Mouse (Mus musculus) hindbrain, embryonic 14.5 days (tissue): Measurements from ENCODE around the gene Srf. TPM values are rescaled to one million over a fixed set of nuclear protein-coding genes. Genes with fewer than 3 reads are reported as not detected.

Source experiments
- ATAC-seq: fragments of 200-750 bp; cut with Nextera tagmentation; 2 replicates; pipeline ENCODE4 v1.8.0; 2017; ENCODE audit warnings: moderate number of reproducible peaks, mild to moderate bottlenecking, moderate TSS enrichment, moderate library complexity; ENCODE audit not compliant: low FRiP score
- DNase-seq: peaks from one replicate; pipeline ENCODE4 v3.0.0-alpha.2; 2015; ENCODE audit warnings: low spot score
- H3K27ac ChIP-seq: fragments of 300-500 bp; sonication (generic); 2 replicates; pipeline ENCODE4 v1.5.1; 2014; ENCODE audit warnings: mild to moderate bottlenecking, moderate library complexity
- H3K27me3 ChIP-seq: fragments of 300-500 bp; sonication (generic); 2 replicates; pipeline ENCODE4 v1.6.1; 2014; ENCODE audit warnings: mild to moderate bottlenecking, low read length, mixed read lengths; ENCODE audit not compliant: control insufficient read depth, insufficient read depth
- H3K36me3 ChIP-seq: fragments of 300-500 bp; sonication (generic); replicated peaks from 2 replicates; pipeline ENCODE4 v1.6.1; 2014; ENCODE audit not compliant: control insufficient read depth, insufficient read depth
- H3K4me1 ChIP-seq: fragments of 300-500 bp; sonication (generic); replicated peaks from 2 replicates; pipeline ENCODE4 v1.6.1; 2014; ENCODE audit warnings: antibody characterized with exemption, low read length, mixed read lengths; ENCODE audit not compliant: control insufficient read depth, insufficient read depth
- H3K4me2 ChIP-seq: fragments of 300-500 bp; sonication (generic); replicated peaks from 2 replicates; pipeline ENCODE4 v1.6.1; 2014; ENCODE audit warnings: mild to moderate bottlenecking, moderate library complexity
- H3K4me3 ChIP-seq: fragments of 300-500 bp; sonication (generic); replicated peaks from 2 replicates; pipeline ENCODE4 v1.5.1; 2014; ENCODE audit warnings: mild to moderate bottlenecking, low read length
- H3K9ac ChIP-seq: fragments of 300-500 bp; sonication (generic); 2 replicates; pipeline ENCODE4 v1.6.1; 2014
- H3K9me3 ChIP-seq: fragments of 300-500 bp; sonication (generic); 2 replicates; pipeline ENCODE4 v1.6.1; 2016; ENCODE audit warnings: low read length; ENCODE audit not compliant: control insufficient read depth
- WGBS: fragments of 180-500 bp; shearing (Covaris S2); extraction: QIAGEN DNeasy Blood & Tissue Kit; methylation state at CpG from one replicate; pipeline ENCODE4 v1.1.7; 2014; 5-methylcytosine and 5-hydroxymethylcytosine counted together
- polyA plus RNA-seq: library from polyadenylated mRNA; unstranded; fragments of >200 nt; fragmentation: Nextera tagmentation; extraction: Ambion mirVana; gene quantifications from 2 replicates; pipeline ENCODE4 v1.2.1, GENCODE M21; 2014

Srf gene
- polyA plus RNA-seq, 1 experiment from 2014 or later = 6.5 TPM

DNA sequence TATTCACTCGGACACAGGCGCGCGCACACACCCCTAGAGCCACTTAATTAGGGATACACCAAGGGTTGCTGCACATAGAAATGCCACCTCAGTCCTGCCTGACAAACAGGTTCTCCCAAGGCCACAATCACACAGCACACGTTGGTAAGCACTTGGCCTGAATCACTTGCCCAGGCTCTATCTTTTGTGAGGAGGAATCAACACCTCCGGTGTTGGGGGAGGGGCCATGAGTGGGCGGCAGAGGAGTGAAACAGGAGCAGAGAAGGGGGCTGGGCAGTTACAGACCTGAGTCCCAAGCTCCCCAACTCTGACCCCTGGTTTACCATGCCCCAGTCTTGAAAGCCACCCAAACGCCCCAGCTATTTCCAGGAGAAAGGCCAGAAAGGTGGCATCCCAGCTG is 9.0 kb downstream of the Srf start:
- H3K27ac ChIP-seq = no peak overlapping the region
- H3K4me2 ChIP-seq = peak overlapping the region; percentile 76; the same call in 1 of the 2 replicates
- H3K9ac ChIP-seq = no peak overlapping the region
- ATAC-seq = no peak
- H3K4me1 ChIP-seq = peaks cover 5% of the 10 kb centered on the region; the same call in 1 of the 2 replicates
- no peaks in the 10 kb centered on the region for H3K9me3 ChIP-seq
- WGBS = 11% methylated on average over 8 of the region's 8 CpGs
- H3K27me3 ChIP-seq = peaks cover 7% of the 10 kb centered on the region; the same call in 1 of the 2 replicates
- peaks cover 54% of the 10 kb centered on the region for H3K36me3 ChIP-seq
- DNase-seq = no peak
- no peak overlapping the region for H3K4me3 ChIP-seq

DNA sequence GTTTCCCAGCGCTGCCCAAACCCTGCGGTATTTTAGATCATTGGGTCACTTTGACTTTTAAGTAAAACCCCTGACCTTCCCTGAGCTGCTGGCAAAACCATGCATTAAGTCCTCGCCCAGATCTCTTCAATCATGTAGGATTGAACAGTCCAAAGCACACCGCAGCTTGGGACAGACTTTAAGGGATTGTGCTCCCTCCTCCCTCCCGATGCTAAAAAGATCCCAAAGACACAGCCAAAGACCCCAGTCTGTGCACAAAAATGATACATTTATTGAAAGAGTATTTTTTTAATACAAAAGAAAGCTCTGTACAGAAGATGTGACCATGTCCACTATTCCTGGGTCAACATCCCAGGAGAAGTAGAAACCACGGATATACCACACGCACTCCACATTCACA is 9.4 kb downstream of the Srf start:
- Histone ChIP-seq H3K4me3 (peak overlapping the region; percentile 82), H3K4me2 (peak overlapping the region; percentile 76), H3K27ac (no peak overlapping the region), H3K36me3 (peaks cover 54% of the 10 kb centered on the region), H3K27me3 (peaks cover 7% of the 10 kb centered on the region; the same call in 1 of the 2 replicates), H3K4me1 (peaks cover 5% of the 10 kb centered on the region; the same call in 1 of the 2 replicates), H3K9ac (peak overlapping the region; percentile 91), H3K9me3 (no peaks in the 10 kb centered on the region)
- 11% methylated on average over 7 of the region's 7 CpGs for WGBS
- DNase-seq (no peak), ATAC-seq (no peak)

DNA sequence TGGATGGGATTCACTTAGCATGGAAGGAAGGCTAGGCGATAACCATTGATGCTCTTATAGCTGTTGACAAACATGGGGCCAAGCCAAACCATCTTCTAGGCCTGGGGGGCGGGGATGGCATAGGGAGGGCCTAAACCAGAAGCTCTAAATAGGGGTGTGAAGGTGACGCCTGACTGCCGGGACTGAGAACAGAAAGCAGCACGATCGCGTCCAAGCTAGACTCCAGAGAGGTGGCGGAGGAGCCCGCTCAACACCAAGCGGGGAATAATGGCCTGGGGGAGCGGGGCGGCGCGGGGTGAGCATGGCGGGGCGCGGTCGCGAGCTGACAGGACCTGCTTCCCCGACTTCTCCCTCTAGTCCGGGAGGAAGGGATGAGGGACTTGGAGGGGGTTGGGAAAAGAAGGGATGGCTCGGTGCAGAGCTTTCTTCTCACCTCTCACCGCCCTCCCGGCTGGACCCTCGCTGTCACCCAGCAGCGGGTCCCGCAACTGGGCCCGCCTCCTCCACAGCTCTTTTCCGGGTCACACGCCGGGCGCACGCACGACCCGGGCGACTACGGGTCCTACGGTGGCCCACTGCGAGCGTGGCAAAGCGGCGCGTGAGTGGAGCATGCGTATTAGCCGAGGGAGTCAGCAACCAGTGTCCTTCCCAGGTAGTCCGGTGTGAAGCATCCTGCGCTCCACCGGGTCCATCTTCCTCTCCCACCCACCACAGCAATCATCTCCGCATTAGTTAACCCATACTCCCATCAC is 10.0 kb downstream of the Srf start, which contains the start of gene Cul9:
Gene Cul9, minus strand, starts transcription at position 576 of the 752 bp plus-strand sequence.
- under 1% methylated on average over 46 of the region's 49 CpGs for WGBS
- peaks cover 54% of the 10 kb centered on the region for H3K36me3 ChIP-seq
- H3K4me2 ChIP-seq = peak within 1 kb of the TSS; percentile 76
- peak within 1 kb of the TSS; percentile 91 for H3K9ac ChIP-seq
- H3K4me1 ChIP-seq = peaks cover 5% of the 10 kb centered on the region; the same call in 1 of the 2 replicates
- peaks cover 7% of the 10 kb centered on the region; the same call in 1 of the 2 replicates for H3K27me3 ChIP-seq
- no peaks in the 10 kb centered on the region for H3K9me3 ChIP-seq
- DNase-seq = peak; percentile 85
- peak within 1 kb of the TSS; percentile 64 for H3K27ac ChIP-seq
- H3K4me3 ChIP-seq = peak within 1 kb of the TSS; percentile 82
- peak; percentile 90 for ATAC-seq

DNA sequence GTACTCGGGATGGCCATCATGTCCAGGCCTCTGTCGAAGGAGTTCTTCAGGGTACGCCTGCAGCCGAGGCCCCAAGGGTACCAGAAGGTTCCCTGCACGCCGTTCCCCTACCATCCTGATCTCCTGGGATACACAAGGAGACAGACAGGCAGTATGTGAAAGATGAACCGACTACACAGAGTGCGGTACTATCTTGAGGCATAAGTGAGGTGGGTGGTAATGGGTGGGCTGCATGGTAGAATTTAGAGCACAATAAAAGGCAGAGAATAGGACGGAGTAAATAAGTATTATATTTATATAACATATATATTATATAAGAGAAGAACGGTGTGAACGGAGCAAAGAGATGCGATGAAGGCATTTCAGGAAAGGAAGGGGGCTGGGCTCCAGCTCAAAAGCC is 12.3 kb downstream of the Srf start:
- H3K27me3 ChIP-seq = peaks cover 7% of the 10 kb centered on the region; the same call in 1 of the 2 replicates
- WGBS = 92% methylated on average over 12 of the region's 12 CpGs
- peaks cover 51% of the 10 kb centered on the region for H3K36me3 ChIP-seq
- no peaks in the 10 kb centered on the region for H3K9me3 ChIP-seq
- no peak for ATAC-seq
- no peak overlapping the region for H3K27ac ChIP-seq
- H3K4me2 ChIP-seq = no peak overlapping the region
- no peak overlapping the region for H3K4me3 ChIP-seq
- H3K4me1 ChIP-seq = peaks cover 5% of the 10 kb centered on the region; the same call in 1 of the 2 replicates
- DNase-seq = no peak
- H3K9ac ChIP-seq = no peak overlapping the region

DNA sequence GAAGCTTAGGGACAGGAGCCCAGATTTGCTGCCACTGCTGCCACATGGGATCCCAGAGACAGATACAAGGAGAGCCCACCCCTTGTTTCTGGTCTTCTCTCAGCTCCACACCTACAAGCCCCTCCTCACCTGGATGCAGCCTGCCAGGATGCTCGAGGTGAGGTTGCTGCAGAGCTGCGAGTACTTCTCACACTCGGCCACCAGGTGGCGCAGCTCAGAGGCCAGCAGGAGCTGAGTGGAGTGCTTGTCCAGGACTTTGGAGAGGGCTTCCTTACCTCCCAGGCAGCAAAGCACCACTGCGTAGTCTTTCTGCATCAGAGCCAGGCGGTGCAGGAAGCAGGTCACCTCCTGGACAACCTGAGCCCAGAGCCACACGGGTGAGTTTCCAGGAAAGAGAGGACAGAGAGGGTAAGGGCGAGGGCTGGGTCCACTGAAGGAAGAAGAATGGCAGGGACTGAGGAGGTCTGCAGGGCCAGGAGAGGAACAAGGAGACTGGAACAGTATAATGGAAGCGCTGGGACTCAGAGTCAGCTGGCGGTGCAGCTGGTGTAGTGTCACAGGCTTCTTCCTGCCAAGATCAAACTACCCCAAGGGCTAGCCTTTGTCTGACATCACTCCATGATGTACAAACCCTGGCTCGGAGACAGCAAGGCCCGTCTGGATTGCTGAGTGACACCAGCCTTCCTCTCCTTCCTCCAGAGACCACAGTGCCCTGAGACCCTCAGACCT is 30.2 kb downstream of the Srf start:
- DNase-seq = peak; percentile 81

DNA sequence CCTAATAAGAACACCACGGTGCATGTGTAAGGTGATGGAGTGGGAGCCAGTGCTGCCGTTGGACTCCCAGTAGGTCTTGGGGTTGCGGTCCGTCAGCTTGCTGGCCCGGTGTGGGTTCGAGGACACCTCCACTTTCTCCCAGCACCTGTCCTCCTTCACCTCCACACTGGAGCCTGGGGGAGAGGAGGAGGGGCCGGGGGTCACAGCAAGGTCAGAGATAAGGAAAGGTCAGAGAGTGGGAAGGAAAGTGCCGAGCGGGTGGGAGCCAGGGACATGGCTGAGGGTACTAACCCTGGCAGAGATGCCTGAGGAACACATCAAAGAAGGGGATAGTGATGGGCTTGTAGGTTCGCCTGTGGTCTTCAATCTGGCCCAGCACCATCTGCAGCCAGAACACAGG is 30.9 kb downstream of the Srf start:
- no peaks in the 10 kb centered on the region for H3K9me3 ChIP-seq
- 90% methylated on average over 10 of the region's 10 CpGs for WGBS
- DNase-seq (no peak), ATAC-seq (no peak; the same call in 1 of the 2 replicates)
- H3K36me3 ChIP-seq = peaks cover 60% of the 10 kb centered on the region
- H3K4me1 ChIP-seq = no peaks in the 10 kb centered on the region
- H3K4me2 ChIP-seq = no peak overlapping the region
- H3K27me3 ChIP-seq = no peaks in the 10 kb centered on the region
- H3K27ac ChIP-seq = no peak overlapping the region
- no peak overlapping the region for H3K4me3 ChIP-seq
- no peak overlapping the region for H3K9ac ChIP-seq

More for the DNA sequence above, 30.2 kb downstream of the Srf start:
- Histone ChIP-seq H3K27ac (no peak overlapping the region), H3K9me3 (no peaks in the 10 kb centered on the region), H3K4me3 (no peak overlapping the region), H3K27me3 (no peaks in the 10 kb centered on the region), H3K9ac (no peak overlapping the region), H3K4me1 (no peaks in the 10 kb centered on the region), H3K36me3 (peaks cover 56% of the 10 kb centered on the region), H3K4me2 (no peak overlapping the region)
- 0 out of 2 replicates have a peak, but pooled peaks have one; percentile 53 for ATAC-seq
- 35% methylated on average over 12 of the region's 12 CpGs for WGBS

DNA sequence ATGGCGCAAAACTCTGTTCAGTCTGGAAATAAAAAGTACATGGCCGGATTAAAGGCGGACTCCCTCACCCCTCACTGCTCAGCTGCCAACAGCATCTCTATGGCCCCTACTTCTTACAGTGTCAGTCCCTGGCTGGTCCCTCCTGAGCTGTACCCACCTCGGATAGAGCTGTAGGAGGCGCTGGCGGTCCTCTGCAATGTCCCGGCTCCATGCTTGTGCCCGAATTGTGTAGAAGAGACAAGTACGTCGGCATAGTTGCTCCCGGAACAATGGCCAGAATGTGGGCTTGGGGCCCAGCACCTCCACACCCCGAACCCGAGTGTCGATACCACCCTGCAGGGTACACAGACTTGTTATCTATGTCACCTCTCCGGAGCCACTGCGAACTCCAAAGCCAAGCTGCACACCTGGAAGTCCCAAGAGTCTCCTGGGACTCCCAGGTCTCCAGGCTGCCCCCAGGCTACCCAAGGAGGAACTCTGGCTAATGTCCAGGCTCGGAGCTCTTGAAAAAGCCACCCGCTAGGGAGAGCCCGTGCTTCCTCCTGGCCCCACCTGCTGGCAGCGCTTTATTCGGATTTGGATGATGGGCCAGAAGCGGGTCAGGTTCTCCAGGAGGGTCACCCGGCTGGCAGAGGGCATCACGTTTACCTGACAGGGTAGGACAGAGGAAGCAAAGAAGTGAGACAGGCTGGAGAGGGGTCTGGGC is 33.9 kb downstream of the Srf start:
- Histone ChIP-seq H3K27ac (no peak overlapping the region), H3K4me3 (no peak overlapping the region), H3K27me3 (no peaks in the 10 kb centered on the region), H3K9ac (no peak overlapping the region), H3K36me3 (peaks cover 48% of the 10 kb centered on the region), H3K9me3 (no peaks in the 10 kb centered on the region), H3K4me2 (no peak overlapping the region), H3K4me1 (no peaks in the 10 kb centered on the region)
- 35% methylated on average over 24 of the region's 24 CpGs for whole genome bisulfite sequencing
- ATAC-seq (no peak), DNase-seq (no peak)

DNA sequence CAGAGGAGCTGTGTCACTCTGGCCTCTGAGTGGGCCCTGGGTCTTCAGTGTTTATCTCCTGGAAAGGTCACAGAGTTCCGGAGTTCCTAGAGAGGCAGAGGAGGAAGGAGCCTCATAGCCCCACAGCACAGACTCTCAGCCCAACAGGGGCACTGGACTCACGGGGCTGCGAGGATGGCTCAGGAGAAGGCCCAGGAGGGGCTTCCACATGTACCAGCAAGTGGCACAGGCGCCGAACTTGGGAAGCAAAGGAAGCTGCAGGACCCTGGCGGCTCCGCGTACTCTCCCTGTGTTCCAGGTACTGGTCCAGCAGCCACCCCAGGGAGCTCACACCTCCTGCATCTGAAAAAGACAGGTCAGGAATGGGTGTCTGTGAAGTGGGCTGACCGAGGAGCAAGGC is 34.8 kb downstream of the Srf start:
- no peak for DNase-seq
- Histone ChIP-seq H3K4me2 (no peak overlapping the region), H3K9me3 (no peaks in the 10 kb centered on the region), H3K4me1 (no peaks in the 10 kb centered on the region), H3K36me3 (peaks cover 45% of the 10 kb centered on the region), H3K27me3 (no peaks in the 10 kb centered on the region), H3K9ac (no peak overlapping the region), H3K27ac (no peak overlapping the region), H3K4me3 (no peak overlapping the region)
- 77% methylated on average over 9 of the region's 9 CpGs for WGBS
- ATAC-seq = no peak
